Mouse (Mus musculus) heart, embryonic 11.5 days (tissue): ENCODE results near the gene Fbxl18. TPM values are rescaled to one million over a fixed set of nuclear protein-coding genes. Genes with fewer than 3 reads are reported as not detected.
A peak's percentile ranks its signal among the peaks of the same experiment; 100 is the strongest.

ENCODE experiments used
- ATAC-seq: fragments of 200-750 bp; cut with Nextera tagmentation; replicated peaks from 2 replicates; pipeline ENCODE4 v1.8.0; 2017; ENCODE audit warnings: moderate library complexity; ENCODE audit not compliant: insufficient number of reproducible peaks, low FRiP score, low TSS enrichment
- H3K27ac ChIP-seq: fragments of 300-500 bp; sonication (generic); 2 replicates; pipeline ENCODE4 v1.5.1; 2014; ENCODE audit warnings: mild to moderate bottlenecking, low read depth, low read length
- H3K27me3 ChIP-seq: fragments of 300-500 bp; sonication (generic); 2 replicates; pipeline ENCODE4 v1.6.1; 2014; ENCODE audit warnings: mild to moderate bottlenecking, low read length, mixed read lengths; ENCODE audit not compliant: control insufficient read depth, insufficient read depth
- H3K36me3 ChIP-seq: fragments of 300-500 bp; sonication (generic); 2 replicates; pipeline ENCODE4 v1.6.1; 2014; ENCODE audit warnings: mild to moderate bottlenecking, low read length, moderate library complexity, mixed read lengths; ENCODE audit not compliant: control insufficient read depth, insufficient read depth
- H3K4me1 ChIP-seq: fragments of 300-500 bp; sonication (generic); 2 replicates; pipeline ENCODE4 v1.6.1; 2014; ENCODE audit warnings: low read length; ENCODE audit not compliant: control insufficient read depth, insufficient read depth
- H3K4me2 ChIP-seq: fragments of 300-500 bp; sonication (generic); 2 replicates; pipeline ENCODE4 v1.6.1; 2014; ENCODE audit warnings: mild to moderate bottlenecking, moderate library complexity
- H3K4me3 ChIP-seq: fragments of 300-500 bp; sonication (generic); 2 replicates; pipeline ENCODE4 v1.5.1; 2014; ENCODE audit warnings: low read depth, low read length
- H3K9ac ChIP-seq: fragments of 300-500 bp; sonication (generic); 2 replicates; pipeline ENCODE4 v1.6.1; 2014; ENCODE audit warnings: mild to moderate bottlenecking, low read depth, low read length, moderate library complexity
- H3K9me3 ChIP-seq: fragments of 300-500 bp; sonication (generic); replicated peaks from 2 replicates; pipeline ENCODE4 v1.6.1; 2016; ENCODE audit warnings: low read length; ENCODE audit not compliant: control insufficient read depth
- WGBS: fragments of 180-500 bp; shearing (Covaris S2); extraction: QIAGEN DNeasy Blood & Tissue Kit; methylation state at CpG from one replicate; pipeline ENCODE4 v1.1.7; 2014; ENCODE audit not compliant: insufficient replicate concordance; 5-methylcytosine and 5-hydroxymethylcytosine counted together
- polyA plus RNA-seq: library from polyadenylated mRNA; unstranded; fragments of >200 nt; fragmentation: Nextera tagmentation; extraction: Ambion mirVana; gene quantifications from 2 replicates; pipeline ENCODE4 v1.2.1, GENCODE M21; 2014

The Fbxl18 gene
- polyA plus RNA-seq, 1 experiment from 2014 or later, result 8.0 TPM

DNA sequence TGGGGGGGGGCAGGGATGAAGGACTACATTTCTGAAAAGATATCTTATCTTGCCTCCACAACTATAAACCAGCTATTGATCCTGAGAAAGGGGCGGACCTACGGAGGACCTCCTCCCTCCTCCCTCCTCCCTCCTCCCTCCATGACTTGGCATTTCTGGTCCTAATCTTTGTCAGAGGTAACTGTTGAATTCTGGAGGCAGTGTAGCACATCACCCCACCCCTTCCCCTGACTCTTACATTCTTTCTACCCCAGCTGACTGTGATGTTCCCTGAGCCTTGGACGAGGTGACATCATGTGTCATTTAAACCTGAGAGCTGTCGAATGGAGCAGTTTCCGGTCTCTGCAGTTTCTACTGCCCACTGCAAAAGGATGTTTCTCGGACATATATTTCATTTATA is 41.6 kb downstream of the Fbxl18 start:
- peaks cover 3% of the 10 kb centered on the region; the same call in 1 of the 2 replicates for H3K9me3 ChIP-seq
- no peaks in the 10 kb centered on the region; the same call in 1 of the 2 replicates for H3K36me3 ChIP-seq
- 62% methylated on average over 6 of the region's 6 CpGs for WGBS
- no peak overlapping the region for H3K4me2 ChIP-seq
- H3K9ac ChIP-seq, result no peak overlapping the region
- H3K4me3 ChIP-seq, result no peak overlapping the region
- no peak overlapping the region for H3K27ac ChIP-seq
- H3K27me3 ChIP-seq, result no peaks in the 10 kb centered on the region
- ATAC-seq, result no peak
- peaks cover 3% of the 10 kb centered on the region; the same call in 1 of the 2 replicates for H3K4me1 ChIP-seq

GRCm38 (mm10) chr5:142851681-142852049 is 43.6 kb downstream of the Fbxl18 start:
- Histone ChIP-seq H3K27ac (no peak overlapping the region), H3K4me3 (no peak overlapping the region), H3K9me3 (peaks cover 3% of the 10 kb centered on the region; the same call in 1 of the 2 replicates), H3K4me2 (no peak overlapping the region), H3K9ac (no peak overlapping the region), H3K36me3 (no peaks in the 10 kb centered on the region; the same call in 1 of the 2 replicates), H3K4me1 (no peaks in the 10 kb centered on the region), H3K27me3 (no peaks in the 10 kb centered on the region)
- no peak for ATAC-seq
- 55% methylated on average over 5 of the region's 5 CpGs for WGBS

DNA sequence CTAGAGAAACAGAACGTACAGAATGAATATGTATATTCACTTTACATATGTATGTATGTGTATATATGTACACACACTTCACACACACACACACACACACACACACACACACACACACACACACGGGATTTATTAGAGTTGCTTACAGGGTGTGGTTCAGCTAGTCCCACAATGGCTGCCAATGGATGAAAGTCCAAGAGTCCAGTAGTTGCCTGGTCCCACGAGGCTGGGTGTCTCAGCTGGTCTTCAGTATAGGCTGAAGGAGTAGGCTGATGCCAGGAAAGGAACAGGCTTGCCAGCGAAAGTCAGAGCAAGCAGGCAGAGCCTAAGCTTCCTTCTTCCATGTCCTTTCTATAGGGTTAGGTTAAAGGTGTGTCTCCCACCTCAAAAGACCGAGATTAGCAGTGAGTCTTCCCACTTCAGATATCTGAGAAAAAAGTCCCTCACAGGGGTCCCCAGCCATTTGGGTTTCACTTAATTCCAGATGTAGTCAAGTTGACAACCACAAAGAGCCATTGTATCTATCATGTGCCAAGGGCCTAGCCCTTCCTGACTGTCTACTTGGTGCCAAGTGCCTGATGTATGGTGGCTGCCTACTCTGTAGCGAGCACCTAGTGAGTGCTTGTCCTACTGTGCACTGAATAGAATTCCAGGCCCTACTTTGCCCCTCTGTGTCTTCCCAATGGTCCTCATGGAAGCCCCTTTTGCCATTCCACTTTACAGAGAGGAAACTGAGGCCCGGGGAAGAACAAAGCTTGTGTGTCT is 44.1 kb downstream of the Fbxl18 start:
- Histone ChIP-seq H3K9ac (no peak overlapping the region), H3K4me2 (no peak overlapping the region), H3K36me3 (no peaks in the 10 kb centered on the region; the same call in 1 of the 2 replicates), H3K9me3 (no peaks in the 10 kb centered on the region), H3K27me3 (no peaks in the 10 kb centered on the region), H3K27ac (no peak overlapping the region), H3K4me1 (no peaks in the 10 kb centered on the region), H3K4me3 (no peak overlapping the region)
- no peak for ATAC-seq
- 80% methylated on average over 7 of the region's 7 CpGs for WGBS

GRCm38 (mm10) chr5:142850476-142850875 is 44.7 kb downstream of the Fbxl18 start:
- Histone ChIP-seq H3K9ac (no peak overlapping the region), H3K27ac (no peak overlapping the region), H3K36me3 (no peaks in the 10 kb centered on the region; the same call in 1 of the 2 replicates), H3K9me3 (no peaks in the 10 kb centered on the region), H3K4me2 (no peak overlapping the region), H3K27me3 (no peaks in the 10 kb centered on the region), H3K4me3 (no peak overlapping the region), H3K4me1 (no peaks in the 10 kb centered on the region)
- WGBS, result 68% methylated on average over 9 of the region's 9 CpGs
- 0 out of 2 replicates have a peak, but pooled peaks have one; percentile 32 for ATAC-seq

DNA sequence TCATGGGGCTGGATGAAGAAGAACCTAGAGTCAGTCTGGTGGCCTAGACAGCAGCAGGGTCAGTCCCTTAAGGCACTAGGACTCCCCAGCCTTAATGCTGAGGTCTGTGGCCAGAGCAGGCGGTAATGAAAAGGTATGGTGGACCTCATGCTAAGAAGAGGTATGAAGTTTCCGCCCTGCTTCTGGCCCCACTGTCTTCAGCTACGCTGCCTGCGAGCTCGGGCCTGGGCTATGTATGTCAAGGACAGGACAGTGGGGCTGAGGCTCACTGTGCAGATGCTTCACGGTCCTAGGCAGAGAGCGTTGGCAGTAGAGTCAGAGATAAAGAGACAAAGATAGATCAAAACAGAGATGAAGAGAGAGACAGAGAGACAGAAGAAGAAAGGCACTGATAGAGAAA is 46.3 kb downstream of the Fbxl18 start:
- Histone ChIP-seq H3K27me3 (no peaks in the 10 kb centered on the region), H3K4me2 (no peak overlapping the region), H3K4me3 (no peak overlapping the region), H3K27ac (no peak overlapping the region), H3K9me3 (no peaks in the 10 kb centered on the region), H3K4me1 (no peaks in the 10 kb centered on the region), H3K36me3 (no peaks in the 10 kb centered on the region), H3K9ac (no peak overlapping the region)
- 80% methylated on average over 7 of the region's 7 CpGs for WGBS
- ATAC-seq, result no peak

DNA sequence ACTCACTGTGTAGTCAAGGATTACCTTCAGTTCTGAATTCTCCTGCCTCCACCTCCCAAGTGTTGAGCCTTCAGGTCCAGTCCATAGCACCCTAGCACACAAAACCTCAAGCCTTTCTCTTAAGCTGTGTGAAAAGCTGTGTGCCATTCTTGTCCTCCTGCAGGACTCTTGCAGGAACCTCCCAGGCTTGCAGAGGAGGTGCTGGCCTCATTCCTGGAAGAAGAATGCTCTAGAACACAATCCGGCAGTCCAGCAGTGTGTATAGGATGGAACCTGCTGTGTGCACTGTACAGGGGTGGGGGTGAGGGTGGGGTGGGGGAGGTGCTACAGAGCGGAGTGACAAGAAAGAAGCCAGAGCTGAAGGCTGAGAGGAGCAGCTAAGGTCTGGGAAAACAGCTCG is 47.1 kb downstream of the Fbxl18 start:
- Histone ChIP-seq H3K36me3 (no peaks in the 10 kb centered on the region), H3K4me3 (no peak overlapping the region), H3K9ac (no peak overlapping the region), H3K4me1 (no peaks in the 10 kb centered on the region), H3K27ac (no peak overlapping the region), H3K4me2 (no peak overlapping the region), H3K27me3 (no peaks in the 10 kb centered on the region), H3K9me3 (no peaks in the 10 kb centered on the region)
- 49% methylated on average over 3 of the region's 3 CpGs for WGBS
- no peak for ATAC-seq

DNA sequence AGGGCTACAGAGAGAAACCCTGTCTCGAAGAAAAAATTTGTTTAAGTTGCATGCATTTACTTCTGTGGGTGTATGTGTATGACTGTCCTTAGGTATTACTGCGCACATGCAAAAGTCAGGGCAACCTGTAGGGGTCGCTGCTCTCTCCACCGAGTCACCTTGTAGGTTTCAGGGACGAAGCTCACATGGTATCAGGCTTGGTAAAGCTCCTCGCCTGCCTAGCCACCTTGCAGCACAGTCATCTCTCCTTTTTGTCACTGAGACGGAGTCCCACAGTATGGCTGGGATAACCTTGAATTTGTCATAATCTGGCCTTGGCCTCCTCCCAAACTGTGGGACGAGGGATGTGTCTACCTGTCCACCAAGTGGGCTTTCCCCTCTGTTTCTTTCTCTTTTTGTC is 50.8 kb downstream of the Fbxl18 start:
- Histone ChIP-seq H3K27ac (no peak overlapping the region), H3K4me2 (no peak overlapping the region), H3K27me3 (no peaks in the 10 kb centered on the region), H3K36me3 (no peaks in the 10 kb centered on the region), H3K4me1 (no peaks in the 10 kb centered on the region; the same call in 1 of the 2 replicates), H3K9me3 (no peaks in the 10 kb centered on the region), H3K4me3 (no peak overlapping the region), H3K9ac (no peak overlapping the region)
- no peak for ATAC-seq
- 52% methylated on average over 8 of the region's 8 CpGs for WGBS

DNA sequence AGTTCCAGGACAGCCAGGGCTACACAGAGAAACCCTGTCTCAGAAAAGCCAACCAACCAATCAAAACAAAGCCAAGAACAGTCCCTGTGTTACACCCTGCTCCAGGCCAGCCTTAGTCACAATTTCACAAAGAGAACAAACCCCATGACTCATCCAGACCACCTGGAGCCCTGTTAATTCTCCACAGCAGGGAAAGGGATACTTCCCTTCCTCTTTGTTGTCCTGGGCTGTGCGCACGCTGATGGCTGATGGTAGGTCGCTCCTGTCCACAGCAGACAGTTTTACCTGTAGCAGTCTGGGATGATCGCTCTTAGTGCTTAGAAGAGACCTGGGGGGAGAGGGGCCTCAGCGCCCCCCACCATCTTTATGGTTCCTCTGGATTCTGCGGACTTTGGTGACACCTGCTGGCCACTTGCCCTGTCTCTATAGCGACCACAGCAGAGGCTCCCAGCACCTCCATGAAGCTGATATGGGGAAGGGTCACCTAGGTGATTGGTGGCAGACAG is 53.0 kb downstream of the Fbxl18 start:
- H3K9ac ChIP-seq, result no peak overlapping the region
- no peaks in the 10 kb centered on the region; the same call in 1 of the 2 replicates for H3K4me1 ChIP-seq
- no peaks in the 10 kb centered on the region for H3K27me3 ChIP-seq
- H3K36me3 ChIP-seq, result no peaks in the 10 kb centered on the region
- ATAC-seq, result no peak
- no peak overlapping the region for H3K27ac ChIP-seq
- WGBS, result 19% methylated on average over 7 of the region's 7 CpGs
- no peak overlapping the region for H3K4me2 ChIP-seq
- no peak overlapping the region for H3K4me3 ChIP-seq
- H3K9me3 ChIP-seq, result no peaks in the 10 kb centered on the region
